Mouse (Mus musculus) mesoderm, embryonic 11.5 days (tissue): ENCODE data around the gene Ak9.

Source experiments
- DNase-seq: peaks from one replicate; pipeline ENCODE4 v3.0.0-alpha.2; 2012; ENCODE audit warnings: low read depth, low spot score

Gene Ak9

GRCm38 (mm10) chr10:41303639-41304444, at the start of gene Ak9:
Ak9 (plus strand) TSS chr10:41303980.
- peak; percentile 85 for DNase-seq

- DNase-seq, result no peak
These were observed 43.4 kb upstream of the Ak9 start for GRCm38 (mm10) chr10:41260243-41261006.

GRCm38 (mm10) chr10:41261218-41261617, 42.6 kb upstream of the Ak9 start:
- DNase-seq, result no peak

DNA sequence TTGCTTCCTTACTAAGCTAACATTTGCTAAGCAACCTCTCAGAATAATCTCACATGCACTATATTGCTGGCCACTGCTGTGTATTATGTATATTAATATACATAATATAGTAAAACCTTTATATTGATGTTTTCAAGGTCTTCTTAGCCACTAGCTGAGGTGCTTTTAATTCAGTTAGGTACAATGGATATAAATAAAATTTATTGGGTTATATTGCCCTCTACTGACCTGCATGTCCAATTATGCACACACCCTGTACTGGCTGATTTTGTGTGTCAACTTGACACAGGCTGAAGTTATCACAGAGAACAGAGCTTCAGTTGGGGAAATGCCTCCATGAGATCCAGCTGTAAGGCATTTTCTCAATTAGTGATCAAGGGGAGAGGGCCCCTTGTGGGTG, 41.9 kb upstream of the Ak9 start:
- DNase-seq, result no peak

DNA sequence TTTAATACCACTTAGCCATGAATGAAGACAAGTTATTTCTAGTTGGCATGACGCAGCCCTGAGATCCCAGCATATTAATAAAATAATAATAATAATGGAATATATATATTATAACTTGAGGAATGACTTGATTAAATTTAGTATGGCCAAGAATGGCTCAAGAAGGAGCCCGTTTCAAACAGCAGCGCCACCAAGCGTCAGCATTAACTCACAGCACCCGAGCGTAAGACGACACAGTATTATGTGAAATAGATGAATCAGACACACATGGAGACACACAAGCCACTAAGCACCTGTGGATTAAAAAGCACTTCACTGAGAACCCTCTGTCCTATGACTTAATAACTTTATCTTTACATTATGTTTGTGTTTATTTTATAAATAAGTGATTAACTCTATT, 31.9 kb upstream of the Ak9 start:
- DNase-seq, result peak; percentile 29

GRCm38 (mm10) chr10:41274871-41275270, 28.9 kb upstream of the Ak9 start:
- no peak for DNase-seq

DNA sequence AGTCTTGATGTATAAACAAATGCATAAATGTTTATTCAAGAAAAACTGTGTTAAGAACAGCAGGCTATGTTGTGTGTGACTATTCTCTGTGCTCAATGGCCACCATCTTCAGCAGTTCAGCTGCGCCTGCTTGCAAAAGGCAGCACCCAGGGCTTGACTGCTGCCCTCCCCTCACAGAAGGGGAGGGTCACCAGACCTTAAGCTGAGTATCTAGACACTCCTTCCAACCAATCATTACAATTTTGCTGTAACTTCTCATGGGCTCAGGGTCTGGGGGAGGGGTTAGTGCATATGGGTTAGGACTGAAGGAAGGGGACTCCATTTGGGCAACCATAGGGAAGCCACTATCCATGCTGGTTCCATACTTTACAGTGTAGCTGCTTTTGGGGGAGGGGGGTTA, 25.0 kb upstream of the Ak9 start:
- no peak for DNase-seq

- DNase-seq, result no peak
These were observed 23.6 kb upstream of the Ak9 start for GRCm38 (mm10) chr10:41280177-41280576.

GRCm38 (mm10) chr10:41280796-41281195, 23.0 kb upstream of the Ak9 start:
- no peak for DNase-seq

- no peak for DNase-seq
These were observed 21.7 kb upstream of the Ak9 start for GRCm38 (mm10) chr10:41282086-41282485.

DNA sequence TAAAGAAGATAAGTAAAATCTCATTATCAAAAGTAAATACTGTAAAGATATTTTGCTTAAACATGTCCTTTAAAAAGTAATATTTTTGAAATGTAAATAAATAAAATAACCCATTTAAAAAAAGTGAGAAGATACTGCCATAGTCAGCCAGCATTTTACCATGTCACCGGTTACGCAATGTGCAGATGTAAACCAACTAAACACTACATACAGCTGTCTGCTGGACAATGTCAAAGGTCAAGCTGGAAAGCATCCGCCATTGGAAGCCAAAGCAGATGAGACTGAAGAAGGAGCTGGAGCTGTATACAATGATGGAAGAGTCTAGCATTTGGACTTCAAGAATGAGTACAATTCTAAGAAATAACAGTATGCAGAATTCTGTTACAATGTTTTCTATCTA, 16.2 kb upstream of the Ak9 start:
- DNase-seq, result no peak

GRCm38 (mm10) chr10:41288074-41288473, 15.7 kb upstream of the Ak9 start:
- DNase-seq, result no peak

DNA sequence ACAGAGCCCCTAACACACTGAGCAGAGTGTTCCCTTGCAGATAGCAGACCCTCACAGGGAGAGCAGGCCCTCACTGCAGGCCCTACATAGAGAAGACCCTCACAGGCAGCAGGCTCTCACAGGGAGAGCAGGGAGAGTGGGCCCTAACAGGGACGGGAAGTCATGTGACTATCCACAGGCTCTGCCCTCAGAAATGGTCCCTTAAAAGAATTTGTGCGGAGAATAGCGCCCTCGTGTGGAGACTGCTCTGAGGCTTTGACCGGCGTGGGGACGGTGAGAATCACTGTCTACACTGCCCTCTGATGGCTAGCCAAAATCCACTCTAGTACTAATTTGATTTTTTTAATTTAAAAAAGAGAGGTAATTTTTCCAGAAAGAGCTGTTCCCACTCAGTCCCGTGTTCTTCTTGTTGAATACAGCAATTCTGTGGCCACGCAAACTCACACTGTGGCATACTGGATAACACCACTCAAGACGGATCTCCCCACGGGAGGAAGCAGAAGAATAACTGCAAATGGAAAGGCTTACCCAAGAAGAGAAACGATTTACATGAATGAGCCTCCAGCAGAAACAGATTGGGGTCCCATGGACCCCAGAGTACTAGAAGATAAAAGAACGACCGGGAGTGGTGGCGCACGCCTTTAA, 14.9 kb upstream of the Ak9 start:
- peak; percentile 92 for DNase-seq

DNA sequence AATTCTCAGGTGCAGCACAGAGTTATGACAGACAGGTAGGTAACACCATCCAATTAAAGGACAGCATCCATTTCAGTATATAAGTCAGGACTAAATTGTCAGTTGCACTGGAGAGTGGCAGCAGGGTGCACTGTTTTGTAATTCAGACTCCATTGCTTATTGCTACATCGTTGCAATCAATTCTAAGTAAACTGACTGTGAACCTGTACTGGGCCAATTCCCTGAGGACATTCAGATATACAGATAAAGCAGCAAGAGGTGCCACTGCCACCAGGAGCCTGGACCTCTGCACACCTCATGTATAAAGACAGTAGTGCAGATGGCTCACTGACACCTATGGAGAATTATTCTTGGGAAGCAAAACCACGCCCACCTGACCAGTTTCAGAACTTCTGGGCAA, 12.8 kb upstream of the Ak9 start:
- DNase-seq, result no peak

DNA sequence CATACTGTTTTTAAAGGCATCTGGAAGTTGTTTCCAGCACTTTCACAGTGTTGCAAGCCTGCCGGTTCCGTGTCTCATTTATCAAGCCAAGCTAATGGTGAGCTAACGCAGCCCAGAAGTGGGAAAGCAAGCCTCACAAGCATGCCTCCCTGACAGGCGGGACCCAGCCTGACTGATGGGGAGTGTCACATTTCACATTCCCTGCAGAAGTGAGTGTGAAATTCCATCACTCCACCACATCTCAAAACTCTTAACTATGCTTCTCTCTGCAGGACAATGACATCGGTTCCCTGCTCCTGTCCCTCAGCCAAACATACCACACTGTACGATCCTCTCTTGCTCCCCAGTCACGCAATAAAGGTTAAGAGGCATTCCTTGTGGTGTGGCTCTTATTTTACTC, 10.8 kb upstream of the Ak9 start:
- DNase-seq, result peak; percentile 86

DNA sequence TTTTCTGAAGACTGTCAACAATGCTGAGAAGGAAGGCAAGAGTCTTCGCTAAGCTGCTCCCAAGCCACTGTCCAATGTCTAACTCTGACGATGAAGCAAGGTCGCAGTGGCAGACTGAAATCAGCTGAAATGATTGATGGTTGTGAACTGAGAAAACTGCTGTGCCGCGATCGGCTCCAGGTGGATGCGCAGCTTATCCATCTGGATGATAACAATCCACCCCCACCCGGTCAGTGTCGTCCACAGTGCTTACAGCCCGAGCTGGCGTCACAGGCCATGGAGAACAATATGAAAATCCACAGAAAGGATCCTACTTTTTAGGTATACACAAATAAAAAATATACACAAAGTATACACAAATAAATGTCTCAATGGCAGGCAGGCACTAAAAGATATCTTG, 9.0 kb upstream of the Ak9 start:
- DNase-seq, result no peak

GRCm38 (mm10) chr10:41295145-41295544, 8.6 kb upstream of the Ak9 start:
- DNase-seq, result peak; percentile 50

- DNase-seq, result no peak
These were observed 3.6 kb upstream of the Ak9 start for GRCm38 (mm10) chr10:41300161-41300560.

GRCm38 (mm10) chr10:41302689-41303431, 920 bp upstream of the Ak9 start, which contains the start of gene Fig4:
Fig4 (minus strand) TSS chr10:41303260.
- DNase-seq, result peak; percentile 93

DNA sequence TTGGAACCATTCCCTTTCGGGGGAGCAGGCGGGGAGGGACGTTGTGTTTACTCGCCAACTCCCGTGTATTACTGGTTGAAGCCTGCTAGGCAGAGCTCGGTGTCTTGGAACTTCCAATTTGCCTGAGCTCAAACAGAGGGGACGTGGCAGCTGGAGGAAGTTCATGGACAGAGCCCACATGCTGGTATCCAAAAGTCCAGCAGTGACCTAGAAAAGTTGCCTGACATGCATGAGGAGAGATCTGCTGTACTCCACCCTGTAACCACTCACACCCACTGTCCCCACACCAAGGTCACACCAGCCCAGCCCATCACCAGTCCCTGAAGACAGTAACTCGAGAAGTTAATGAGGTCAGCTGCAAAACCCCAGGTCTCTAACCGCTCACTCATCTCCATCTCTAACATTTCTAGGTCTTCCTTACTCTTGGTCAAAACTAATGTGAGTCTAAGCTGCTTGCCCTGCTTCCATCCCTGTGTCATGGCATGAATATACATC, 1.2 kb downstream of the Ak9 start:
- DNase-seq, result no peak

DNA sequence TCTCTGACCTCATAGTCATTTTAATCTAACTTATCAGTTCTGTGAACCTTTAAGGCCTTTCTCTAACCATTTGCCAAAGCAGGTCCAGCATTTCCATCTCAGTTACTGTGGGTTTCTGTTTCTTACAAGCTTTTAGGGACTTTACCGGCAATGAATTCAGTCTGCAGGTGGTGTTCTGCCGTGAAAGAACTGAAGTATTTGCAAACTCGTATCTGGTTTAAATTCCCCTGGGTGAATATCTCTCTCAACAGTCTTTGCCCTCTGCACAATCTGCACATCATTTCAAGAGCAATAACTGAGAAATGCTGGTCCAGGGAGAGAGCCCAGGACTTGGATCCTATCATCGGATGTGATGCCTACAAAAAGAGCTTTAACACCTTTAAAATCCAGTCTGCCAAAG, 4.4 kb downstream of the Ak9 start:
- DNase-seq, result no peak

DNA sequence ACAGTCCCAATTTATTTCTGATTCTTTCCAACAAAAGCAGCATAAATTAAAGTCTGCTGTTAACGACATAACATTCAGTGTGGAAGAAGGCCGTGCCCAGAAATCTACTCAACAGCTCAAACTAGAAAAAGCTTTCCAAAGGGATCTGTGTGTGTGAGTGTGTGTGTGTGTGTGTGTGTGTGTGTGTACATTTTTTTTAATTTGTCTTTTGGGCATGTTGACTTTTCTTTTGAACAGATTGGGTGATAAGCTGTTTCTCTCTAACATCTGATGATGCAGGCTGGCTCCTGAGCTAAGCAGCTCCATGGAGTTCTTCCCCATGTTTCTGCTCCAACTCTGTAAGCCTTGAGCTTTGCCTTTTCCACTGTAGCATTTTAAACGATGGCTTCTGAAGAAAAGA, 12.1 kb downstream of the Ak9 start:
- DNase-seq, result no peak
